Comparison of ENCODE assay signal across 11 mouse cellular contexts in genomic region chr2:65963420-65963819, GRCm38 (mm10).
"Had no signal": no experiment of that assay in that cellular context is flagged by ENCODE, and none has a peak within 500 bp of the region (broad histone marks: within the 10 kb centered on the region; RNA-seq: fewer than 3 reads in every experiment).

No protein-coding gene starts in this region.

- H3K4me2 ChIP-seq: kidney, embryonic 15.5 days; limb, embryonic 13.5 days had no signal

- H3K4me1 ChIP-seq: kidney, embryonic 15.5 days; limb, embryonic 13.5 days had no signal

- H3K36me3 ChIP-seq: kidney, embryonic 15.5 days; limb, embryonic 13.5 days had no signal

- DNase-seq: kidney, adult 2 months; kidney, postnatal 14 days; layer of hippocampus, postnatal 36 days; left cerebral cortex, postnatal 4 days; lung, adult 18-20 months; thymus, postnatal 14 days had no signal

- H3K4me3 ChIP-seq: kidney, embryonic 15.5 days; limb, embryonic 13.5 days had no signal

- H3K9ac ChIP-seq: kidney, embryonic 15.5 days; limb, embryonic 13.5 days; liver, embryonic 14.5 days had no signal

- H3K9me3 ChIP-seq: kidney, embryonic 15.5 days; limb, embryonic 13.5 days had no signal

- H3K27ac ChIP-seq: kidney, embryonic 15.5 days; limb, embryonic 13.5 days; liver, embryonic 14.5 days; stomach, postnatal 0 days had no signal

- H3K27me3 ChIP-seq: kidney, embryonic 15.5 days; limb, embryonic 13.5 days had no signal

- ATAC-seq: midbrain, embryonic 16.5 days had no signal
